Mouse (Mus musculus) heart, adult 2 months (tissue): ENCODE measurements around the gene Shq1. TPM values are rescaled to one million over a fixed set of nuclear protein-coding genes. Genes with fewer than 3 reads are reported as not detected.
A peak's percentile ranks its signal among the peaks of the same experiment; 100 is the strongest.

Source experiments
- DNase-seq, 2 experiments: peaks; one replicate each; pipeline ENCODE4 v3.0.0; 2021
- H3K27ac ChIP-seq: fragments of 200-600 bp; 2 replicates; pipeline ENCODE4 v1.8.1; 2022
- H3K27me3 ChIP-seq: fragments of 200-500 bp; 2 replicates; pipeline ENCODE4 v1.6.1; 2012; ENCODE audit warnings: mild to moderate bottlenecking, low read length, inconsistent platforms, mixed read lengths; ENCODE audit not compliant: control insufficient read depth, insufficient read depth
- H3K36me3 ChIP-seq: fragments of 200-500 bp; 2 replicates; pipeline ENCODE4 v1.6.1; 2012; ENCODE audit warnings: low read length, inconsistent platforms; ENCODE audit not compliant: control insufficient read depth, insufficient read depth
- H3K4me1 ChIP-seq: fragments of 200-500 bp; 2 replicates; pipeline ENCODE4 v1.6.1; 2011; ENCODE audit warnings: low read length; ENCODE audit not compliant: control insufficient read depth, insufficient read depth
- H3K4me3 ChIP-seq: fragments of 200-600 bp; 2 replicates; pipeline ENCODE4 v1.8.1; 2022
- H3K79me2 ChIP-seq: fragments of 200-500 bp; replicated peaks from 2 replicates; pipeline ENCODE4 v1.6.1; 2012; ENCODE audit warnings: mild to moderate bottlenecking, inconsistent platforms, low read length, moderate library complexity, mixed read lengths; ENCODE audit not compliant: control insufficient read depth, insufficient read depth
- H3K9ac ChIP-seq: fragments of 200-500 bp; 2 replicates; pipeline ENCODE4 v1.6.1; 2012; ENCODE audit warnings: low read depth, mild to moderate bottlenecking, control low read depth, inconsistent platforms, low read length, mixed read lengths
- CTCF ChIP-seq: fragments of 200-600 bp; IDR thresholded peaks from 2 replicates; pipeline ENCODE4 v1.8.1; 2022; ENCODE audit warnings: antibody characterized with exemption, mild to moderate bottlenecking, moderate library complexity
- EP300 ChIP-seq: fragments of 200-500 bp; IDR thresholded peaks from 2 replicates; pipeline ENCODE4 v1.6.1; 2011; ENCODE audit warnings: low read depth, low read length, control low read depth; ENCODE audit not compliant: insufficient read depth
- POLR2A ChIP-seq: fragments of 200-500 bp; IDR thresholded peaks from 2 replicates; pipeline ENCODE4 v1.6.1; 2011; ENCODE audit warnings: mild to moderate bottlenecking, low read depth, low read length, control low read depth; ENCODE audit not compliant: insufficient read depth
- WGBS: fragments of 180-500 bp; shearing (Covaris S2); methylation state at CpG from one replicate; pipeline ENCODE4 v1.1.7; 2018; 5-methylcytosine and 5-hydroxymethylcytosine counted together
- intact Hi-C: fragments of 180-260 bp; cut with DNase I; formaldehyde crosslinking; loops from one replicate; pipeline ENCODE4 v1.15.1; 2025
- polyA plus RNA-seq: library from polyadenylated mRNA; depleted of rRNA; stranded (reverse); fragments of >200 nt; gene quantifications from 2 replicates; pipeline ENCODE4 v1.2.3, GENCODE M21; 2012
- total RNA-seq, 2 experiments: library from RNA; stranded (reverse); gene quantifications; 2 replicates each; pipeline ENCODE4 v1.2.3; 2021

Gene Shq1
- total and polyA plus RNA-seq, 3 experiments: 2.0 to 3.6 (median 3.3) TPM

DNA sequence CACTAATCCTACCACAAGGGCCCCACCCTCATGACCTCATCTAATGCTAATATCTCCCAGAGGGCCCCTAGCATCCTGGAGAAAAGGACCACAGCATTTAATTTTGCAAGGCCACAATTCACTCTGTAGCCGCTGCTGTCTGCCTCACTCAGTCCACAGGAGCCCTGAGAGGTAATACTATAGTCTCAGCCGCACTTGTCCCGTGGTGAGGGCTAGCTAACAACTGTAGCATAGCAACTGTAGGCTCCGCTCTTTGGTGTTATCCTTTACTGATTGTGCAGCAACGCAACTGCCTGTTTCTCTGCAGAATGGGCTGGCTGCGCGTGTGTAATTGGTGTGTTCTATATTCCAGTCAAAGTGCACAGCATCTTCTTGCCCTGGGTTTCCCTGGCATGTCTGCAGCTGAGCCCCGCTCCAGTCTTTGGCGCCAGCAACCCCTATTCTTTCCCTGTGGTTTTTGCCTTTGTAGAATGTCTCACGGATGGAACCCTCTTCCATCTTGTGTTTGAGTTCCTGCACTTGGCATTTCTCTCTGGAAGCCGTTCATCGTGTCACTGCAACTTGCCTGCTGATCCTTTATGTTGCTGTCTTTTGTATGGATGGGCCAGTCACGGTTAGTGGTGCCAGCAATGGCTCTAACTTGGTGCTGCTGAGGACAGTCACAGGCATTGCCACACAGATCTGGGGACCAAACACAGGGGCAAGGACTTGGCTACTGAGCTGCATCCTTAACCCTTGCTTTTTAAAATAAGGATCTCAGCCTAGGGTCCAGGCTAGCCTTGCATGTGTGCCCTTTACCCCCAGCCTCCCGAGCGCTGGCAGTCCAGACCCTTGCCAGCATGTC, 128.6 kb downstream of the Shq1 start:
- intact Hi-C loops: no loop called here
- 86% methylated on average over 15 of the region's 15 CpGs for WGBS

DNA sequence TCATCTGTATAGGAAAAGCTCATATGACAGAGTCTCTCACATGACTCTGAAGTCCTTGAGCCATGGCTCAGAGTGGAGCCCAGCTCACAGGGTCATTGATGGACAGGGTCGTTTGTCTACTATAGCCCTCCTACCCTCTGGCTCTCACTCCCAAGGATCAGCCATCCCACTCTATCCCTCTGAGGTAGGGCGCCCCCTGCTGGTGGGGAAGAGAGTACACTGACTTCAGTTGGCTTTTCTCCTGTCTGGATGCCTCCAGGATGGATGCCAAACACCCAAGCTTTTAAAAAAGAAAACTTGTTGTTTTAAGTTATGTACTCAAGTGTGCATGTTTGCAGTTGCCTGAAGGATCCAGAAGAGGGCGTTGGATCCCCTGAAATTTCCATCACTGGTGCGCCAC, 131.3 kb downstream of the Shq1 start:
- no peak for TF ChIP-seq EP300
- TF ChIP-seq CTCF: peak; percentile 65
- no peak for TF ChIP-seq POLR2A
- H3K27ac ChIP-seq: no peak overlapping the region
- no peaks in the 10 kb centered on the region for H3K27me3 ChIP-seq
- H3K9ac ChIP-seq: no peak overlapping the region
- no peak for DNase-seq
- H3K79me2 ChIP-seq: no peaks in the 10 kb centered on the region
- no peaks in the 10 kb centered on the region for H3K36me3 ChIP-seq
- no peak overlapping the region for H3K4me3 ChIP-seq
- intact Hi-C loops: no loop called here
- no peaks in the 10 kb centered on the region for H3K4me1 ChIP-seq
- 47% methylated on average over 4 of the region's 4 CpGs for WGBS

More for the DNA sequence above, 128.6 kb downstream of the Shq1 start:
- Histone ChIP-seq H3K79me2 (no peaks in the 10 kb centered on the region), H3K4me3 (no peak overlapping the region), H3K9ac (no peak overlapping the region), H3K27ac (no peak overlapping the region), H3K4me1 (no peaks in the 10 kb centered on the region), H3K27me3 (no peaks in the 10 kb centered on the region), H3K36me3 (no peaks in the 10 kb centered on the region)
- no peak for DNase-seq
- TF ChIP-seq CTCF (no peak), EP300 (no peak), POLR2A (no peak)

DNA sequence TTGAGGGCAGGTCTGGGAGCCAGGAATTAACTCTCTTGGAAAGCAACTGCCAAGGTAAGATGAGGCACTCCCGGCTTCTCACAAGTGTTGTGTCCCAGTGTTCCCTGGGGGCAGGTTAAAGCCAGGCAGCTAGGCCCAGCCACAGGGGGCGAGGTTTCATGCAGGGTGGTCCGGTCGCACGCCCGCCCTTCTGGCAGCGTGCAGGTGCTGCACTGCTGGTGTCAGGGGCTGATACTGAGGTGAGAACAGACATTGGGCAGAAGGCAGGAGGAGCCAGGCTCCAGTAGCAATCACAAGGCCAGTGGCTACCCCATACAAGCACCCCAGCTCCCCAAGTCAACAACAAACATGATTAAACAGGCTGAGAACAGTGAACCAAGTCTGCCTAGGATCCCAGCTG, 132.4 kb downstream of the Shq1 start:
- Histone ChIP-seq H3K9ac (no peak overlapping the region), H3K36me3 (no peaks in the 10 kb centered on the region), H3K4me1 (no peaks in the 10 kb centered on the region), H3K79me2 (no peaks in the 10 kb centered on the region), H3K27me3 (no peaks in the 10 kb centered on the region), H3K27ac (no peak overlapping the region), H3K4me3 (no peak overlapping the region)
- intact Hi-C loops: no loop called here
- no peak for TF ChIP-seq EP300
- TF ChIP-seq CTCF: no peak
- no peak for TF ChIP-seq POLR2A
- WGBS: 81% methylated on average over 7 of the region's 7 CpGs
- DNase-seq: no peak

- no peaks in the 10 kb centered on the region for H3K79me2 ChIP-seq
- H3K4me3 ChIP-seq: no peak overlapping the region
- H3K36me3 ChIP-seq: no peaks in the 10 kb centered on the region
- no peak overlapping the region for H3K9ac ChIP-seq
- H3K27ac ChIP-seq: no peak overlapping the region
- no peaks in the 10 kb centered on the region for H3K27me3 ChIP-seq
- intact Hi-C loops: no loop called here
- TF ChIP-seq POLR2A (no peak), EP300 (no peak), CTCF (no peak)
- 92% methylated on average over 6 of the region's 6 CpGs for WGBS
- H3K4me1 ChIP-seq: no peaks in the 10 kb centered on the region
- DNase-seq: no peak
Observed at GRCm38 (mm10) chr6:100537987-100538386, 133.0 kb downstream of the Shq1 start.

GRCm38 (mm10) chr6:100537042-100537441, 133.9 kb downstream of the Shq1 start:
- Histone ChIP-seq H3K27me3 (no peaks in the 10 kb centered on the region), H3K9ac (no peak overlapping the region), H3K79me2 (no peaks in the 10 kb centered on the region), H3K4me1 (no peaks in the 10 kb centered on the region), H3K4me3 (no peak overlapping the region), H3K36me3 (no peaks in the 10 kb centered on the region), H3K27ac (no peak overlapping the region)
- intact Hi-C loops: no loop called here
- TF ChIP-seq EP300: no peak
- TF ChIP-seq CTCF: no peak
- TF ChIP-seq POLR2A: no peak
- WGBS: 60% methylated on average over 5 of the region's 5 CpGs
- no peak for DNase-seq

GRCm38 (mm10) chr6:100533364-100533763, 137.6 kb downstream of the Shq1 start:
- Histone ChIP-seq H3K27ac (no peak overlapping the region), H3K4me1 (no peaks in the 10 kb centered on the region; the same call in 1 of the 2 replicates), H3K27me3 (no peaks in the 10 kb centered on the region), H3K4me3 (no peak overlapping the region), H3K79me2 (no peaks in the 10 kb centered on the region), H3K36me3 (no peaks in the 10 kb centered on the region), H3K9ac (no peak overlapping the region)
- 68% methylated on average over 7 of the region's 7 CpGs for WGBS
- TF ChIP-seq EP300 (no peak), CTCF (no peak), POLR2A (no peak)
- intact Hi-C loops: no loop called here
- DNase-seq: no peak
